Mouse (Mus musculus) gastrocnemius, postnatal 4 days (tissue): ENCODE results near the gene Ubap1. TPM values are rescaled to one million over a fixed set of nuclear protein-coding genes. Genes with fewer than 3 reads are reported as not detected.

Experiments used
- DNase-seq, 2 experiments: peaks; one replicate each; pipeline ENCODE4 v3.0.0; 2021 to 2022; ENCODE audit warnings: low spot score in 2 of 2, mixed read lengths in 2 of 2
- long read RNA-seq, 2 experiments: library from polyadenylated mRNA; stranded (forward); transcript quantifications; one replicate each; pipeline ENCODE4 v2.0.0; 2021
- total RNA-seq, 2 experiments: library from RNA; stranded (reverse); gene quantifications; 2 replicates each; pipeline ENCODE4 v1.2.3; 2021

Gene Ubap1
- 10 to 100 TPM; 41.2 to 46.0 TPM for total RNA-seq
- long read RNA-seq, experiment 1, transcript Ubap1-201 (7 exons, 3,456 nt) = major isoform, 67 of 90 reads
- long read RNA-seq, experiment 1, partial matches to known transcripts = 2 of 90 reads
- long read RNA-seq, experiment 1, other reads (novel, unspliced or antisense) = 18 of 90 reads
- long read RNA-seq, experiment 2, transcript Ubap1-201 (7 exons, 3,456 nt) = major isoform, 69 of 102 reads
- long read RNA-seq, experiment 2, partial matches to known transcripts = 4 of 102 reads
- long read RNA-seq, experiment 2, other reads (novel, unspliced or antisense) = 25 of 102 reads

DNA sequence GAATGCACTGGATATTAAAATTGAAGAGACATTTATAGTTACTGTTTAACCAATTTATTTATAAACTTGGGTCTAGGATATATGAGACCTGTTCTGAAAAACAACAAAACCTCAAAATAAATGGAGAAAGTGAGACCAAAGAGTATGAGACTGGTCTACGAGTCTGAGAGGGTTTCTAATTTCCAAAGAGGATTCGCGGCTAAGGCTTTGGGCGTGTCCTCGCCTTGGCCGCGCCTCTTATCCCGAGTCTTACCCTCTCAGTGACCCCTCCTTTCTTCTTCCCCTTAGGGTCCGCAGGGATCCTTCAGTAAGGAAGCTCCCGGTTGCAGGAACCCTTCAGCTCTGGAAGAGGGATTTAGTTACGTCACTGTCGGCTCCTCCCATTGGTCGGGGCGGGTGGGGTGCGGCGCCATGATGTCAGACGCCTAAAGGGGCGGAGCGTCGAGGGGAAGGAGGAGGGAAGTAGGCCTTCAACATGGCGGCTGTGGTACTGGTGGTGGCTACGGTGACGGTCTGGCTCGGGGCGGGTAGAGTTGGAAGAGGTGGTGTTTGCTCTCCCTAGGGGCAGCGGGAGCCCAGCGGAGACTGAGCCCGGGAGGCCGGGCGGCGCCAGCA lies at the start of gene Ubap1:
Ubap1 (plus strand) TSS at position 413 of the 615 bp plus-strand sequence.
- peak; percentile 88 to 94 for DNase-seq

- DNase-seq = no peak
These were observed 45.1 kb upstream of the Ubap1 start for GRCm38 (mm10) chr4:41303671-41304070.

- DNase-seq = no peak
These were observed 44.5 kb upstream of the Ubap1 start for GRCm38 (mm10) chr4:41304302-41304701.

DNA sequence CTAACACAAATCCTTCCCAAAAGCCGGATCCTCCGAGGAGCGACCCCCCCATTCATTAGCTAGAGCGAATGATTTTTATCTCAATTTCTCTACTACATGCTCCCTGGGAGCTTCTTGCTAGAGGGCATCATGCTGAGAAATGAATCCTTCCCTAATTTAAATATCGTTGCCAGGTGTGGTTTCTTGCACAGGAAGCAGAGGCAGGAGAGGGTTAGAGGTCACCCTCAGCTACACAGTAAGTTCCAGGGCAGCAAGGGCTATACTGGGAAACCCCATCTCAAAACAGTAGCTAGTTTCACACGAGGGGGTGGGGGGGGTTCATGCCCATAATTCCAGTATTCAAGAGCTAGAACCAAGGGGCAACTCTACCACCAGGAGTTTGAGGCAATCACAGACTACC lies 41.4 kb upstream of the Ubap1 start:
- no peak for DNase-seq

- no peak for DNase-seq
These were observed 37.9 kb upstream of the Ubap1 start for GRCm38 (mm10) chr4:41310567-41311563.

DNA sequence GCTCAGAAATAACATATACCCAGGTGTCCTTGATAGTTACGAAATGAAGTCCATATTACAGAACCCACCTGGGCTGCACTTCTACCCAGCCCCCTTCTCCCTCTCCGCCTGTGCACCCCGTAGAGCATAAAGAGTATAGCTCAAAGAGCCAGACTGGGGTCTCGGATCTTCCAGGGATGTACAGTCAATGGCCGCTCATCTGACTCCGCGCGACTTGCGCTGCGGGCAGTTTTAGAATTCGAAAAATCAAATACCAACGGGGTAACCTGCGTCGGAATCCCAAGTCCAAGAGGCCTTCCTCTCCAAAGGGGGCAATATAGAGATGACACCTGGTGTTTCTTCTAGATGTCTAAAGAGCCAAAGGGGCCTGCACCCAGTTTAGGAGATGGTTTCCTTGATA lies 35.1 kb upstream of the Ubap1 start:
- DNase-seq = no peak

DNA sequence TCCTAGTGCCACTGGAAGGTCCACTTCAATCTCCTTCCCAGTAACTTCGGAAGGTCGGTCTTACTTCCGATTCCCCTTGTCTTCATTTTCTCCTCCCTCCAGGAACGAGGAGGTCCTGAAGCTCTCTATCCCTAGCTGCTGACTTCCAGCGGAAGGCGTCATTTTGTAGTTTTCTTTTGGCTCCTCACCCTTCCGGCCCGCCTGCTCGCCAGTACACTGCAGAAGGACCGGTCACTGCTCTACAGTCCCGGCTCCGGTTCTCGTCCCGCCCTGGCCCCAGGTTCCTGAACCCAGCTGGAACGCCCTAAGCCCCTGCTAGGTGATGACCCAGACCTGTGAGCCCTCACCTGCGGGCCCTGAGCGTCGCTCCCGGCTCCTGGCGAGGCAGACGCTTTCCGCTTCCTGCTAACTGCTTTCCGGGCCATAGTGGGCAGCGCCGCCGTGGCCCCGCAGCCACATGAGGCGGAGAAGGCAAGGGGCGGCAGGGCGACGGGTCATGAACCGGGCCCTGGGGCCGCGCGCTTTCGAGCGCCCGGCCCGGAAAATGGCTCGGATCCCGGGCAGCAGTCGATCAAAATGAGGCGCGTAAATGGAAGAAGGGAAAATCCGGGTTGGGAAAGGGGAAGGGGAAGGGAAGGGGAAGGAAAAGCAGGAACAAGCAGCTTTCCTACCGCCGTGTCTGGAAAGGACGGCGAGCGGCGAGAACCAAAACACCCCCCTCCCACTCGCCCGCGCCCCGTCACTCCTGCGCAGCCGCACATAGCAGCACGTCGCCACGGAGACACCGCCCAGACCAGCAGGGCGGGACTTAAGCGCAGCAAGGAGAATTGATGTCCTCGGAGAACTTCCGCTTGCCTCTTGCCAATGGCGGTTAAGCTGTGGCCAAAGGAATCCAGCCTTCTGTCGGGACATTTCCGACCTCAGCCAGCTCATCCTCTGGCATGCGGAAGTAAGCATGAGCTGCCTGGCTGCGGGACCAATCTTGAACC lies 34.4 kb upstream of the Ubap1 start, which contains the start of gene Dcaf12:
Dcaf12 (minus strand) TSS at position 749 of the 989 bp plus-strand sequence.
- DNase-seq = peak; percentile 89 to 95

GRCm38 (mm10) chr4:41315173-41315572 lies 33.6 kb upstream of the Ubap1 start:
- DNase-seq = no peak

DNA sequence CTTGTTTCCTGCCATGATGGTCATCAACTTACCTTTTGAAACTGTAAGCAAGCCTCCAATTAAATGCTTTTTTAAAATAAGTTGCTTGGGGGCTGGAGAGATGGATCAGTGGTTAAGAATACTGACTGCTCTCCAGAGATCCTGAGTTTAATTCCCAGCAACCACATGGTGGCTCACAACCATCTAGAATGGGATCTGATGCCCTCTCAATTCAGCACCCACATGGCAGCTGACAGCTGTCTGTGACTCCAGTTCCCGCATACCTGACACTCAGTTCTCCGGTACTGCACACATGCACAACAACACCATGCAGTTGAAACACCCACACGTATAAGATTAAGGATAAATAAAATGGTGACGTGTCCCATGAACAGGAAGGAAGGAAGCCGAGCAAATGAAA lies 30.5 kb upstream of the Ubap1 start:
- DNase-seq = no peak

- DNase-seq = no peak
These were observed 27.8 kb upstream of the Ubap1 start for GRCm38 (mm10) chr4:41320971-41321370.

DNA sequence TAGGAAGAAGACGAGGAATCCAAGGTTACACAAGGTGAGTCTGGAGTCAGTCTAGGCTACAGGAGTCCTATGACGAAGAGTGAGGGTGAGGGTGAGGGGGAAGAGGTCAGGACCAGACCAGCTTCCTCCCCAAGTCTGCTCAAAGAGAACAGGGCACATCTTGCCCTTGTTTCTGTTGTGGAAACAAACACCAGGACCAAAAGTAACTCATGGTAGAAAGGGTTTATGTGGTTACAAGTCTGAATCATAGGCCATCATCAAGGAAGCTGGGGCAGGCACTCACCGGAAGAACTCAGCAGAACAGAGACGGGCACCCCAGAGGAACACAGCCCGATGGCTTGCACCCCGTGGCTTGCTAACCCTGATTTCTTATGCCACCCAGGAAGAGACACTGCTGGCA lies 21.9 kb upstream of the Ubap1 start:
- no peak for DNase-seq

GRCm38 (mm10) chr4:41329481-41329880 lies 19.3 kb upstream of the Ubap1 start:
- no peak for DNase-seq

DNA sequence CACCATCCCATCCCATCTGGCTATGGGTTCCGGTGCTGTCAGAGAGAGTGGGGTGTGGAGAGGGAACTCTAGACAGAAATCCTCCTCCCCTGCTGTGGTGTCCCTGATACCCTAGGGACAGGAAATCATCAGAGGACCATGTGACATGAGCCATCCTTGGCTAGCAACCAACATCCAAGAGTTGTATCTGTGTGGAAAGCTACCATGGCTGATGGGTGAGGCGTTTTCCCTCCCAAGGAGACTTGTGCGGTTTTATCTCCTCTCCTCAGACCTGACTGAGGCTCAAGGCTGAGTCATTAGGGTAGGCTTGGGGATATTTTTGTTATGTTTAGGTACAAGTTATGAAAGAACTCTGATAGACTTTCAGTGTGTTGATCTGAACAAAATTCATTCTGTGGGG lies 17.7 kb upstream of the Ubap1 start:
- no peak for DNase-seq

DNA sequence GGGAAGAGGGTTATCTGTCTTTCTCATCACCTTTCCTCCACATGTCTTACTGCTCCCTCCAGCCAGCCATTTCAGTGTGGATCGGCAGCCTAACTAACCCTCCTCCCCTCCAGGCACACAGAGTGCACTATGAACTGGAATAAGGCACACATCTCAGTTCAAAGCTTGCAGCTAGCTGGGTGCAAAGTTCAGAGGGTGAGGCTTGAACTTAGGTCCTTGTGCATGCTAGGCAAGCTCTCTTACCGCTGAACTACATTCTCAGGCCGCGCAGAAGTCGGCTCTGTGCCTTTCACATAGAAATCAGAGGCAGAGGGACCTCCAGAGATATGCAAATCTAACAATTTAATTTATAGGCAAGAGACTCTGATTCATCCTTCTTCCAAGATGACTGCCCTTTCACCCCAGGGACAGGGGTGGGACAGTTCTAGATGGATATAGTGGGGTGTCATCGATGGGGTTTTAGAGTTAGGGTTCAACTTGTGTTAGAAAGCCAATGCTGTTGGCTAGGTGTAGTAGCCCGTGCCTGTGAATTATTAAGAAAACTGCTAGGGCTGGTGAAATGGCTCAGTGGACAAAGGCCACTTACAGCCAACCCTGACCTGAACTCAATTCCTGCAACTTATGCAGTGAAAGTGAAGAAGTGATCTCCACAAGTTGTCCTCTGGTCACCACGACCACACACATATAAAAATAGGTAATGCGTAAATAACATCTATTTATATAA lies 16.9 kb upstream of the Ubap1 start:
- DNase-seq = no peak

- DNase-seq = no peak
These were observed 12.2 kb upstream of the Ubap1 start for GRCm38 (mm10) chr4:41336546-41336945.

DNA sequence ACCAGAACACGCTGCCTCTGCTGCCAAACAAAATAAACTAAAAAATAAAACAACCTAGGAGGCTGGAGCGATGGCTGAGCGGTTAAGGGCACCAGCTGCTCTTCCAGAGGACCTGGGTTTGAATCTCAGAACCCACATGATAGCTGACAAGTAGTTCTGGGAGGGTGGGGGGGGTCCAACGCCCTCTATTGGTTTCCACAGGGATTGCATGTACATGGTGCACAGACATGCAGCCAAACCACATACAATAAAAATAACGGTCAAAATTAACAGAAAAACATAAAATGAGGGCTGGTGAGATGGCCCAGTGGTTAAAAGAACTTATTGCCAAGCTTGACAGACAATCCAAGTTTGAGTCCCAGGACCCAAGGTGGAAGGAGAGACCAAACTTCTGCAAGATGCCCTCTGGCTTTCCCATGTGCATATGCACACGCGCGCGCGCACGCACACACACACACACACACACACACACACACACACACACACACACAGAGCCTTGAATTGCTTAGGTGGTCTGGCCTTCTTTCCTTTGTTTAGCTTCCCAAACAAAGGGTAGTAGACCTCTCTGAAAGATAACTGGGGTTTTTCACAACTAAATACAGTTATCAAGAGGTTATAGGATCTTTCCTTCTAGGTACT lies 7.8 kb upstream of the Ubap1 start:
- no peak for DNase-seq

- no peak for DNase-seq
These were observed 2.8 kb upstream of the Ubap1 start for GRCm38 (mm10) chr4:41346011-41346410.

GRCm38 (mm10) chr4:41347839-41348238 lies 957 bp upstream of the Ubap1 start:
- no peak for DNase-seq

GRCm38 (mm10) chr4:41349199-41349591 lies 399 bp downstream of the Ubap1 start:
- peak in 1 of 2 experiments; percentile 46 for DNase-seq
